Mouse (Mus musculus): ENCODE data around the gene Gfpt1. TPM values are rescaled to one million over a fixed set of nuclear protein-coding genes. Genes with fewer than 3 reads are reported as not detected.
"Not testable (repeated sequence)": the region's sequence is repeated elsewhere in the genome, so short reads cannot be mapped to it uniquely, and the experiment has no call there.

The Gfpt1 gene
- polyA plus RNA-seq, 1 experiment from 2014 or later: 6.7 TPM

DNA sequence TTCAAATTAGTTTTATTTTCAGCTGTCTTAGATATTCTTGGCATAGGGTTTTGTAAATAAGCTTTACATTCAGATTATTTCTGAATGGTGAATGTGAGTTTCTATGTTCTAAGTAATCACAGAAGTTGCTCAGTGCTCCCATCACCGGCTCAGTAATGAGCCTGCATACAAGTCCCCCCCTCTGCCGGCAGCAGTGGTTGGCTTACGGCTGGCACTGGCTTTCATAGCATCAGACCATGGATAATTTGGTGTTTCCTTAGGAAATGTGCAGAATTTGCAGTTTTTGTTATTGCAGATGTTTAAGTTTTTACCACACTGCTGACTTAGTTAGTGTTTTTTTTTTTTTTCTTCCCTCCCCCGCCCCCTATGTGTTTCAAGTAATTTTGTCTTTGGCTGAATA, 36.8 kb downstream of the Gfpt1 start:
- Histone ChIP-seq H3K9ac (ENCODE audit: low read depth, low read length) (no peak overlapping the region), H3K27me3 (ENCODE audit: control insufficient read depth, insufficient read depth, low read depth, low read length) (no peaks in the 10 kb centered on the region), H3K36me3 (ENCODE audit: control insufficient read depth, insufficient read depth) (peaks cover 4% of the 10 kb centered on the region; the same call in 1 of the 2 replicates), H3K4me2 (ENCODE audit: low read depth, low read length) (no peak overlapping the region), H3K4me1 (ENCODE audit: control insufficient read depth, low read depth, low read length) (no peaks in the 10 kb centered on the region; the same call in 1 of the 2 replicates), H3K4me3 (ENCODE audit: low read depth, low read length) (no peak overlapping the region), H3K9me3 (replicated peaks; ENCODE audit: control insufficient read depth, low read length) (no peaks in the 10 kb centered on the region), H3K27ac (ENCODE audit: low read length) (no peak overlapping the region)
- WGBS (ENCODE audit: insufficient replicate concordance): 79% methylated on average over 4 of the region's 4 CpGs
- no peak for ATAC-seq (ENCODE audit: low read depth)

DNA sequence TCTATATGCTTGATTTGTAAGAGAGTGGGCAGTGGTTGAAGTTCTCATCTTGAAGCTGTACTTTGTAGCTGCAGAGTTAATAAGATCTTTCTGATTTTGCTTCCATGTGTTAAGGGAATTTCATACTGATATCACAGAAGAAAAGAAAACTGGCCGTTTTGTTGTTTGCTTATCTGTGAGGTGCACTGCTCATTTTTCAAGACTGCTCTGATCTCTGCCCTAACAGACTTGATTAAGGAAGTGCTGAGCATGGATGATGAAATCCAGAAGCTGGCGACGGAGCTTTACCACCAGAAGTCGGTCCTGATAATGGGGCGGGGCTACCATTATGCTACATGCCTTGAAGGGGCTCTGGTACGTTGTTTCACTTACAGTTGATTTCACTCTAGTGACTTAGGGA, 42.4 kb downstream of the Gfpt1 start:
- Histone ChIP-seq H3K4me3 (ENCODE audit: low read depth, low read length) (no peak overlapping the region), H3K9me3 (replicated peaks; ENCODE audit: control insufficient read depth, low read length) (no peaks in the 10 kb centered on the region), H3K4me1 (ENCODE audit: control insufficient read depth, low read depth, low read length) (peaks cover 6% of the 10 kb centered on the region), H3K27me3 (ENCODE audit: control insufficient read depth, insufficient read depth, low read depth, low read length) (no peaks in the 10 kb centered on the region), H3K9ac (ENCODE audit: low read depth, low read length) (no peak overlapping the region), H3K4me2 (ENCODE audit: low read depth, low read length) (no peak overlapping the region), H3K27ac (ENCODE audit: low read length) (no peak overlapping the region), H3K36me3 (ENCODE audit: control insufficient read depth, insufficient read depth) (peaks cover 14% of the 10 kb centered on the region)
- ATAC-seq (ENCODE audit: low read depth): peak; percentile 67
- WGBS (ENCODE audit: insufficient replicate concordance): 18% methylated on average over 6 of the region's 6 CpGs

DNA sequence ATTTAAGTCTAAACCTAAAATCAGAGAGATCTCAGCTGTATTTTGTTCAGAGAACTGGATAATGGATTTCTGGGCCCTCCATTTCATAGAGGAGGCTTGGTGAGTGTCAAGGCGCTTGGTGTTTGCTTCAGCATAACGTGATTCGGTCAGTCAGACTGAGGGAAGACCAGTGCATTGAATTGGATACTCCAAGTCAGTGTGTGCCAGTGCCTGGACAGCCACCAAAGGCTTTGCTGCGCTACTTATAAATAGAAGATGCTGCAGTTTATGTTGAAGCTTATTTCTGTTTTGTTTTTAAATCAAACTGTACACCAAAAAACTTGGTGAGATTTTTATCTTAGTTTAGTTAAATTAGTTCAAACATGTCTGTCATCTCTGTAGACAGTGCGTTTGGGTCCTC, 45.7 kb downstream of the Gfpt1 start:
- no peaks in the 10 kb centered on the region for H3K9me3 ChIP-seq (replicated peaks; ENCODE audit: control insufficient read depth, low read length)
- H3K9ac ChIP-seq (ENCODE audit: low read depth, low read length): no peak overlapping the region
- no peak overlapping the region for H3K27ac ChIP-seq (ENCODE audit: low read length)
- H3K36me3 ChIP-seq (ENCODE audit: control insufficient read depth, insufficient read depth): peaks cover 14% of the 10 kb centered on the region
- WGBS (ENCODE audit: insufficient replicate concordance): 79% methylated on average over 5 of the region's 5 CpGs
- H3K4me2 ChIP-seq (ENCODE audit: low read depth, low read length): no peak overlapping the region
- peaks cover 15% of the 10 kb centered on the region for H3K4me1 ChIP-seq (ENCODE audit: control insufficient read depth, low read depth, low read length)
- H3K27me3 ChIP-seq (ENCODE audit: control insufficient read depth, insufficient read depth, low read depth, low read length): no peaks in the 10 kb centered on the region
- H3K4me3 ChIP-seq (ENCODE audit: low read depth, low read length): no peak overlapping the region
- no peak for ATAC-seq (ENCODE audit: low read depth)

DNA sequence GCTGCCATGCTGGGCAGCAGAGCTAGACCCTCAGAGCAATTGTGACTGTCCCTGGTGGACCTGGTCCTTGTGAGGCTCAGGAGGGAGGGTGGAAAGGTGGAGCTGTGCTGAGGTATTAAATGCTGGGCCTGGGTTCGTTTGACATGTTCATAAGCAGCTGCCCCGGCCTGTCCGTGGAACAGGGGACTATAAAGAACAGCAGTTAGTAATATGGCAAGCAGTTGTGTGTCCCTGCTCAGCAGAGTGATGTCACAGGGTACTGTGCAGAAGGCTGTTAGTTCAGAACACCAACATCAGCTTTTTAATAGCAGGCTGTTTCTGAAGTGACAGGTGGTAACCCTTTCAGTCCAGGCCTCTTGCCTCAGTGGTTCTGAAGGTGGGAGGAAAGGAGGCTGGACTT, 48.2 kb downstream of the Gfpt1 start:
- Histone ChIP-seq H3K36me3 (ENCODE audit: control insufficient read depth, insufficient read depth) (peaks cover 8% of the 10 kb centered on the region), H3K27ac (ENCODE audit: low read length) (no peak overlapping the region), H3K4me1 (ENCODE audit: control insufficient read depth, low read depth, low read length) (peaks cover 10% of the 10 kb centered on the region), H3K9ac (ENCODE audit: low read depth, low read length) (no peak overlapping the region), H3K27me3 (ENCODE audit: control insufficient read depth, insufficient read depth, low read depth, low read length) (no peaks in the 10 kb centered on the region), H3K4me3 (ENCODE audit: low read depth, low read length) (no peak overlapping the region), H3K9me3 (replicated peaks; ENCODE audit: control insufficient read depth, low read length) (no peaks in the 10 kb centered on the region), H3K4me2 (ENCODE audit: low read depth, low read length) (no peak overlapping the region)
- no peak for ATAC-seq (ENCODE audit: low read depth)
- WGBS (ENCODE audit: insufficient replicate concordance): 72% methylated on average over 3 of the region's 3 CpGs

DNA sequence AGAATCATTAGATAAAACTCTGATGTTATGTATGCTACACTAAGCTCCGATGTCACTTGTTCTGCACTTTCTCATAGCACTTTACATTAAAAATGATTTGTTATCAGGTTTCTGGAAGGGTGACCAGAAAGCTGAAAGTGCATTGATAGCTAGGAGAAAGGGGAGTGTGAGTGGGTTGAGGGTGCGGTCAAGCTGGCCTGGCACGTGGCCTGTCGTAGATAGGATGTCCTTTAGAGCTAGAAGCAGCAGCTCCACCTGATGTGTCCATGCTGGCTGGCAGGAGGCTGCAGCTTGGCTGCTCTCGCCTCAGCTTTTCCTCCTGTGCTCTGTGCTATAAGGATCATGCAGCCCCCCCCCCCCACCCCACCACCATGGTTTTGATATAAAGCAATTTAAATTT, 49.8 kb downstream of the Gfpt1 start:
- Histone ChIP-seq H3K36me3 (ENCODE audit: control insufficient read depth, insufficient read depth) (peaks cover 5% of the 10 kb centered on the region; the same call in 1 of the 2 replicates), H3K9ac (ENCODE audit: low read depth, low read length) (no peak overlapping the region), H3K27ac (ENCODE audit: low read length) (0 out of 2 replicates have a peak overlapping the region, but pooled peaks have one; percentile 8), H3K9me3 (replicated peaks; ENCODE audit: control insufficient read depth, low read length) (no peaks in the 10 kb centered on the region), H3K4me1 (ENCODE audit: control insufficient read depth, low read depth, low read length) (peaks cover 10% of the 10 kb centered on the region), H3K4me2 (ENCODE audit: low read depth, low read length) (no peak overlapping the region), H3K27me3 (ENCODE audit: control insufficient read depth, insufficient read depth, low read depth, low read length) (no peaks in the 10 kb centered on the region), H3K4me3 (ENCODE audit: low read depth, low read length) (no peak overlapping the region)
- 33% methylated on average over 5 of the region's 5 CpGs for WGBS (ENCODE audit: insufficient replicate concordance)
- peak; percentile 79 for ATAC-seq (ENCODE audit: low read depth)

DNA sequence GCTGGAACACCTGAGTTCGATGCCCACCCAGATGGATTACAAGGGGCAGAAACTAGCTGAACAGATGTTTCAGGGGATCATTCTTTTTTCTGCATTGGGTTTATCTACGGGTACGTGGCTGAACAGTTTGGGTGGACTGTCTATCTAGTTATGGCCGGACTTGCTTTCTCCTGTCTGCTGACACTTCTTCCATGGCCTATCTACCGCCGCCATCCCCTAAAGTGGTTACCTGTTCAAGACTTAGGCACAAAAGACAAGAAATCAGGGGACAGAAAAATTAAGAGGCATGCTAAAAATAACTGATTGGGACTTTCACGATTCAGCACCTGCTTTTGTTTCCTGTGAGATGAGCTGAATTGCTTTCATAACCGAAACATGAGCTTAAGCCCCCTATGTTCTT, 51.0 kb downstream of the Gfpt1 start:
- 62% methylated on average over 8 of the region's 8 CpGs for whole genome bisulfite sequencing (ENCODE audit: insufficient replicate concordance)
- H3K4me2 ChIP-seq (ENCODE audit: low read depth, low read length); H3K27ac ChIP-seq (ENCODE audit: low read length); ATAC-seq (ENCODE audit: low read depth); H3K4me1 ChIP-seq (ENCODE audit: control insufficient read depth, low read depth, low read length); H3K27me3 ChIP-seq (ENCODE audit: control insufficient read depth, insufficient read depth, low read depth, low read length); H3K4me3 ChIP-seq (ENCODE audit: low read depth, low read length); H3K9me3 ChIP-seq (replicated peaks; ENCODE audit: control insufficient read depth, low read length); H3K36me3 ChIP-seq (ENCODE audit: control insufficient read depth, insufficient read depth); H3K9ac ChIP-seq (ENCODE audit: low read depth, low read length): not testable (repeated sequence)

DNA sequence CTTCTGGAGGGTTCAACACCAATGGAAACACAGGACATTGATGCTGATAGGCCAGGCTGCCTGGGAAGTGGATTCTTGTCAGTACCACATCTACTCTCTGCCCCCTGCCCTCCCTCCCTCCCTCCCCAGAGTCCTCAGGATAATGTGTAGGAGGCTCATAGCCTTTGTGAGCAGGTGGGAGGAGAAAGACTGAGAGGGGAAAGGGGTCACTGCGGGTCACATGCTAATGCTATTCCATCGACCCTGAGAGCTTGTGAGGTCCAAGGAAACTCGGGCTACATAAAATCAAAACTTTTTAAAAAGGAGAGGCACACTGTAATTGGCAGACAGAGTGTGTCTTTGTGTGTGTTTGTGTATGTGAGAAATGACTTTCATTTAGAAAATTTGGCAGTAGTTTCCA, 56.6 kb downstream of the Gfpt1 start:
- Histone ChIP-seq H3K27me3 (ENCODE audit: control insufficient read depth, insufficient read depth, low read depth, low read length) (no peaks in the 10 kb centered on the region), H3K9ac (ENCODE audit: low read depth, low read length) (no peak overlapping the region), H3K9me3 (replicated peaks; ENCODE audit: control insufficient read depth, low read length) (no peaks in the 10 kb centered on the region), H3K36me3 (ENCODE audit: control insufficient read depth, insufficient read depth) (no peaks in the 10 kb centered on the region), H3K4me1 (ENCODE audit: control insufficient read depth, low read depth, low read length) (peaks cover 3% of the 10 kb centered on the region; the same call in 1 of the 2 replicates), H3K4me3 (ENCODE audit: low read depth, low read length) (no peak overlapping the region), H3K4me2 (ENCODE audit: low read depth, low read length) (no peak overlapping the region), H3K27ac (ENCODE audit: low read length) (no peak overlapping the region)
- 28% methylated on average over 3 of the region's 3 CpGs for WGBS (ENCODE audit: insufficient replicate concordance)
- no peak for ATAC-seq (ENCODE audit: low read depth)

DNA sequence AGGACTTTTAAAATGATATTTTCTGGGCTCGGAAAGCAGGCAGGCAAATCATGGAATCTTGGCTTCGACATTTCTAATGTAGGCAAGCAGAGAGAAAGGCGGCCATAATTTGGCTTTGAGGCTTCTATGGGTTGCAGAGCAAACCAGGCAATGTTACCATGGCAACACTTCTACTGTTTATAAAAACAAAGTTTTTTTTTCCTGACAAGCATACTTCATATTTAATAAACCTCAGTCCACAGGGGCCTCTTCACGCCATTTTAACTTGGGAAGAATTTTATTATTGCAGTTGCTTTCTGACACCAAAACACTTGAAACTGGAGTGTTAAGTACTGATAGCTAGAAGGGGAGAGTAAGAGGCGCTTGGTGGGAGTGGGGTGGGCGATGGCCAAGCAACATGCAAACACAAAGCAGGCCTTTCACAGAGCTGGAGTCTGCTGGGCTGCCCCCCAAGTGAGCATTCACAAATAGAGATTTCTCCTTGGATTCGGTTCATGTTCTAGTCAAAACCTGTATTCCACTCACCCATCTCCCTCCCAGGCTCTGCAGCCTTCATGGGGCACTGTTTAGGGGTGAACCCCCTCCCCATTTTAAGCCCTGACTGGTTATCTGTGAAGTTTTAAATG, 57.1 kb downstream of the Gfpt1 start:
- H3K27me3 ChIP-seq (ENCODE audit: control insufficient read depth, insufficient read depth, low read depth, low read length): no peaks in the 10 kb centered on the region
- no peak overlapping the region for H3K9ac ChIP-seq (ENCODE audit: low read depth, low read length)
- H3K9me3 ChIP-seq (replicated peaks; ENCODE audit: control insufficient read depth, low read length): no peaks in the 10 kb centered on the region
- ATAC-seq (ENCODE audit: low read depth): no peak
- no peaks in the 10 kb centered on the region for H3K36me3 ChIP-seq (ENCODE audit: control insufficient read depth, insufficient read depth)
- no peak overlapping the region for H3K4me3 ChIP-seq (ENCODE audit: low read depth, low read length)
- H3K4me1 ChIP-seq (ENCODE audit: control insufficient read depth, low read depth, low read length): peaks cover 3% of the 10 kb centered on the region; the same call in 1 of the 2 replicates
- no peak overlapping the region for H3K27ac ChIP-seq (ENCODE audit: low read length)
- 51% methylated on average over 7 of the region's 7 CpGs for WGBS (ENCODE audit: insufficient replicate concordance)
- no peak overlapping the region for H3K4me2 ChIP-seq (ENCODE audit: low read depth, low read length)

DNA sequence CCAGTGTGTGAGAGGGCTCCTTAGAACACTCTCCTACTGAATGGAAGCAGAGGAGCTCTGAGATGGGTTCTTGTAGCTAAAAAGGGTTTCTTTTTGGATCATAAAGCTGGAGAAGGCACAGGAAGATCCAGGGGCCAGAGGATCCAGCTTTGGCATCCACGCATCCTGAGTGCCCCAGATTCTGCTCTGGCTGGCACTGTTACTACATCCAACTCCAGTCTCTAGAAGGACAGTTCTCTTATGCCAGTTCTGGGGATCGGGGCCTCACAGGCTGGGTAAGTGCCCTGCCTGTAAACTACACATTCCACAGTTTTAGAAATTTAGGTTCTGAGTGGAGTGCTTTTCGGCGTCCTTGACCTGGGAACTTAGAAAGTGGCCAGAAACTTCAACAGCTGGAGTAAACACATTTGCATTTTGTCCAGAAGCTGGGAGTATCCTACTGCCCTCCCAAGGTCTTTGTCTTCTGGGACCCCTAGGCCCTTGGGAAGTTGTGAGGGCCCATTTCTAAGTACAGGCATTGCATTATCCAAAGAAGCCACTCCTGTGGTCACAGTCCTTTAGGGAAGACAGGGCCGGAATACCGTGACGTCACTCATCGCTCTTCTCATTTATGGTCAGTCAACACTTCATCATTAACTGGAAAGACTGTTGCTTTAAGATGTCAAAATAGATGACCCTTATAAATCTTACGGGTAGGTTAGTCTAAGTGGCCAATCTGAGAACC, 57.8 kb downstream of the Gfpt1 start:
- H3K9me3 ChIP-seq (replicated peaks; ENCODE audit: control insufficient read depth, low read length): no peaks in the 10 kb centered on the region
- no peak overlapping the region for H3K4me2 ChIP-seq (ENCODE audit: low read depth, low read length)
- no peak overlapping the region for H3K4me3 ChIP-seq (ENCODE audit: low read depth, low read length)
- H3K27me3 ChIP-seq (ENCODE audit: control insufficient read depth, insufficient read depth, low read depth, low read length): no peaks in the 10 kb centered on the region
- no peak overlapping the region for H3K27ac ChIP-seq (ENCODE audit: low read length)
- H3K4me1 ChIP-seq (ENCODE audit: control insufficient read depth, low read depth, low read length): peaks cover 3% of the 10 kb centered on the region; the same call in 1 of the 2 replicates
- no peak for ATAC-seq (ENCODE audit: low read depth)
- 88% methylated on average over 9 of the region's 9 CpGs for WGBS (ENCODE audit: insufficient replicate concordance)
- H3K9ac ChIP-seq (ENCODE audit: low read depth, low read length): no peak overlapping the region
- no peaks in the 10 kb centered on the region for H3K36me3 ChIP-seq (ENCODE audit: control insufficient read depth, insufficient read depth)
